Mouse (Mus musculus): ENCODE measurements at regions not wholly inside any gene's neighbourhood (a gene's known extent, or its start where the extent isn't known, plus 50 kb on each side); places are given as distances from the start of the nearest gene placed in this dataset.
A peak's percentile ranks its signal among the peaks of the same experiment; 100 is the strongest.

GRCm38 (mm10) chr1:98748886-98749285, 328.0 kb downstream of the Slco6d1 start:
- no peak overlapping the region for H3K4me3 ChIP-seq (ENCODE audit: low read depth, low read length)
- no peak overlapping the region for H3K9ac ChIP-seq (ENCODE audit: low read length)
- WGBS, result 10% methylated on average over 2 of the region's 2 CpGs
- no peak overlapping the region for H3K4me2 ChIP-seq (ENCODE audit: low read depth, severe bottlenecking)
- H3K27ac ChIP-seq (replicated peaks; ENCODE audit: low read depth, low read length), result no peak overlapping the region
- no peaks in the 10 kb centered on the region for H3K27me3 ChIP-seq (ENCODE audit: control insufficient read depth, insufficient read depth, low read length)
- no peak for ATAC-seq (ENCODE audit: insufficient number of reproducible peaks, low FRiP score, low TSS enrichment, low read depth)
- H3K9me3 ChIP-seq (ENCODE audit: control insufficient read depth, low read length), result no peaks in the 10 kb centered on the region
- peak; percentile 24 for DNase-seq (ENCODE audit: low spot score)
- H3K4me1 ChIP-seq (ENCODE audit: control insufficient read depth, insufficient read depth, low read length), result no peaks in the 10 kb centered on the region
- H3K36me3 ChIP-seq (ENCODE audit: control insufficient read depth, insufficient read depth, low read length), result no peaks in the 10 kb centered on the region

- Histone ChIP-seq H3K27ac (replicated peaks; ENCODE audit: low read depth, low read length) (no peak overlapping the region), H3K4me2 (ENCODE audit: low read depth, severe bottlenecking) (no peak overlapping the region), H3K27me3 (ENCODE audit: control insufficient read depth, insufficient read depth, low read length) (no peaks in the 10 kb centered on the region), H3K9ac (ENCODE audit: low read length) (no peak overlapping the region), H3K9me3 (ENCODE audit: control insufficient read depth, low read length) (no peaks in the 10 kb centered on the region), H3K4me3 (ENCODE audit: low read depth, low read length) (no peak overlapping the region), H3K4me1 (ENCODE audit: control insufficient read depth, insufficient read depth, low read length) (no peaks in the 10 kb centered on the region), H3K36me3 (ENCODE audit: control insufficient read depth, insufficient read depth, low read length) (no peaks in the 10 kb centered on the region)
- WGBS, result 92% methylated on average over 2 of the region's 2 CpGs
- DNase-seq (ENCODE audit: low spot score) (no peak), ATAC-seq (ENCODE audit: insufficient number of reproducible peaks, low FRiP score, low TSS enrichment, low read depth) (no peak)
These were observed 367.6 kb downstream of the Slco6d1 start for GRCm38 (mm10) chr1:98788528-98788927.

- H3K36me3 ChIP-seq (ENCODE audit: control insufficient read depth, insufficient read depth, low read length), result no peaks in the 10 kb centered on the region
- WGBS, result 95% methylated on average over 3 of the region's 3 CpGs
- H3K9ac ChIP-seq (ENCODE audit: low read length), result no peak overlapping the region
- H3K4me1 ChIP-seq (ENCODE audit: control insufficient read depth, insufficient read depth, low read length), result no peaks in the 10 kb centered on the region
- H3K4me3 ChIP-seq (ENCODE audit: low read depth, low read length), result no peak overlapping the region
- H3K9me3 ChIP-seq (ENCODE audit: control insufficient read depth, low read length), result no peaks in the 10 kb centered on the region
- no peak overlapping the region for H3K4me2 ChIP-seq (ENCODE audit: low read depth, severe bottlenecking)
- ATAC-seq (ENCODE audit: insufficient number of reproducible peaks, low FRiP score, low TSS enrichment, low read depth) (no peak), DNase-seq (ENCODE audit: low spot score) (no peak)
- no peak overlapping the region for H3K27ac ChIP-seq (replicated peaks; ENCODE audit: low read depth, low read length)
- no peaks in the 10 kb centered on the region for H3K27me3 ChIP-seq (ENCODE audit: control insufficient read depth, insufficient read depth, low read length)
These were observed 372.4 kb downstream of the Slco6d1 start for GRCm38 (mm10) chr1:98793320-98793719.

DNA sequence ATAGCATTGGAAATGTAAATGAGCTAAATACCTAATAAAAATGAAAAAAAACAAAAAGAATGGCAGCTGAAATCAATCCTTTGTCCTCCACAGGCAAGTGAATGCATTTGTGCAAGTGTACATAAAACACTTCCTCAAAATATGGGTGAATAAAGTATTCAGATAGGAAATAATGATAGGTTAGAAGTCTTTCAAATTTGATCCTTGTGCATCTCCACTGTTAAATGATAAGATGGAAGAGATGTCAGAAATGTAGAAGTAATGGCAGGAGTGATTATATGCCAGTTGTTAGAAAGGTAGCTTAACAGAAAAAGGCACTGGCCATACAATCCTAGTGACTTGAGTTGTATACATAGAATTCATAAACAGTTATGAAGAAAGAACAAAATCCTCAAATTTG, 391.6 kb downstream of the Slco6d1 start:
- no peaks in the 10 kb centered on the region for H3K36me3 ChIP-seq (ENCODE audit: control insufficient read depth, insufficient read depth, low read length)
- no peaks in the 10 kb centered on the region for H3K27me3 ChIP-seq (ENCODE audit: control insufficient read depth, insufficient read depth, low read length)
- no peaks in the 10 kb centered on the region for H3K9me3 ChIP-seq (ENCODE audit: control insufficient read depth, low read length)
- no peak overlapping the region for H3K9ac ChIP-seq (ENCODE audit: low read length)
- H3K4me3 ChIP-seq (ENCODE audit: low read depth, low read length), result no peak overlapping the region
- ATAC-seq (ENCODE audit: insufficient number of reproducible peaks, low FRiP score, low TSS enrichment, low read depth) (no peak), DNase-seq (ENCODE audit: low spot score) (no peak)
- no peak overlapping the region for H3K27ac ChIP-seq (replicated peaks; ENCODE audit: low read depth, low read length)
- no peak overlapping the region for H3K4me2 ChIP-seq (ENCODE audit: low read depth, severe bottlenecking)
- H3K4me1 ChIP-seq (ENCODE audit: control insufficient read depth, insufficient read depth, low read length), result no peaks in the 10 kb centered on the region

DNA sequence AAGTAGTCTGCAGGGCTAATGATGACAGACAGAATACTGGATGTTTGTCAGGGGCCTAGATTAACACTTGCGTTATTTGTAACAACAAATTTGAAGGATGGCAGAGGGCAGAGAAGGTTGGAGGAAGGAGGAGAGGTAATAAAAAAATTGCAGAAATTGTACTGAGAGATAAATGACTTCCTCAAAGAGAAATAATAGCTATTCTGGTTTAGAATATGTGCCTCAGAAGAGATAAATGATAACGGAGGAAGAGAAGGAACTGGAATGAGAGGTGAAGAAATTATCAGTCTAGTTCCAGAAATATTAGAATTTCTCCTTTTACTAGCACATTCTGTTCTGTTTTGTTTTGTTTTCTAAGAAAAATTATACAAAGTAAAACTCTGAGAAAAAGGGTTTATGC, 393.1 kb downstream of the Slco6d1 start:
- no peak for DNase-seq (ENCODE audit: low spot score)
- Histone ChIP-seq H3K9ac (ENCODE audit: low read length) (no peak overlapping the region), H3K27me3 (ENCODE audit: control insufficient read depth, insufficient read depth, low read length) (no peaks in the 10 kb centered on the region), H3K4me2 (ENCODE audit: low read depth, severe bottlenecking) (no peak overlapping the region), H3K4me1 (ENCODE audit: control insufficient read depth, insufficient read depth, low read length) (no peaks in the 10 kb centered on the region), H3K9me3 (ENCODE audit: control insufficient read depth, low read length) (no peaks in the 10 kb centered on the region), H3K27ac (replicated peaks; ENCODE audit: low read depth, low read length) (no peak overlapping the region), H3K36me3 (ENCODE audit: control insufficient read depth, insufficient read depth, low read length) (no peaks in the 10 kb centered on the region), H3K4me3 (ENCODE audit: low read depth, low read length) (no peak overlapping the region)
- ATAC-seq (ENCODE audit: insufficient number of reproducible peaks, low FRiP score, low TSS enrichment, low read depth), result no peak
- WGBS, result 94% methylated on average over 2 of the region's 2 CpGs

- H3K27ac ChIP-seq (replicated peaks; ENCODE audit: low read depth, low read length), result no peak overlapping the region
- WGBS, result 84% methylated on average over 2 of the region's 2 CpGs
- no peaks in the 10 kb centered on the region for H3K4me1 ChIP-seq (ENCODE audit: control insufficient read depth, insufficient read depth, low read length)
- no peak for DNase-seq (ENCODE audit: low spot score)
- no peaks in the 10 kb centered on the region for H3K9me3 ChIP-seq (ENCODE audit: control insufficient read depth, low read length)
- H3K9ac ChIP-seq (ENCODE audit: low read length), result no peak overlapping the region
- H3K27me3 ChIP-seq (ENCODE audit: control insufficient read depth, insufficient read depth, low read length), result no peaks in the 10 kb centered on the region
- H3K4me2 ChIP-seq (ENCODE audit: low read depth, severe bottlenecking), result no peak overlapping the region
- no peak for ATAC-seq (ENCODE audit: insufficient number of reproducible peaks, low FRiP score, low TSS enrichment, low read depth)
- H3K4me3 ChIP-seq (ENCODE audit: low read depth, low read length), result no peak overlapping the region
- no peaks in the 10 kb centered on the region for H3K36me3 ChIP-seq (ENCODE audit: control insufficient read depth, insufficient read depth, low read length)
These were observed 397.2 kb downstream of the Slco6d1 start for GRCm38 (mm10) chr1:98818076-98818475.

- H3K4me1 ChIP-seq (ENCODE audit: control insufficient read depth, insufficient read depth, low read length), result no peaks in the 10 kb centered on the region
- no peaks in the 10 kb centered on the region for H3K36me3 ChIP-seq (ENCODE audit: control insufficient read depth, insufficient read depth, low read length)
- no peaks in the 10 kb centered on the region for H3K27me3 ChIP-seq (ENCODE audit: control insufficient read depth, insufficient read depth, low read length)
- ATAC-seq (ENCODE audit: insufficient number of reproducible peaks, low FRiP score, low TSS enrichment, low read depth), result no peak
- H3K9me3 ChIP-seq (ENCODE audit: control insufficient read depth, low read length), result no peaks in the 10 kb centered on the region
- H3K4me2 ChIP-seq (ENCODE audit: low read depth, severe bottlenecking), result no peak overlapping the region
- no peak for DNase-seq (ENCODE audit: low spot score)
- H3K27ac ChIP-seq (replicated peaks; ENCODE audit: low read depth, low read length), result no peak overlapping the region
- no peak overlapping the region for H3K9ac ChIP-seq (ENCODE audit: low read length)
- WGBS, result 88% methylated on average over 1 of the region's 1 CpGs
- H3K4me3 ChIP-seq (ENCODE audit: low read depth, low read length), result no peak overlapping the region
These were observed 439.3 kb downstream of the Slco6d1 start for GRCm38 (mm10) chr1:98860236-98860635.

- H3K4me3 ChIP-seq (ENCODE audit: low read depth, low read length), result no peak overlapping the region
- H3K4me2 ChIP-seq (ENCODE audit: low read depth, severe bottlenecking), result no peak overlapping the region
- 91% methylated on average over 3 of the region's 3 CpGs for WGBS
- no peak overlapping the region for H3K27ac ChIP-seq (replicated peaks; ENCODE audit: low read depth, low read length)
- H3K9me3 ChIP-seq (ENCODE audit: control insufficient read depth, low read length), result no peaks in the 10 kb centered on the region
- ATAC-seq (ENCODE audit: insufficient number of reproducible peaks, low FRiP score, low TSS enrichment, low read depth) (no peak), DNase-seq (ENCODE audit: low spot score) (no peak)
- no peaks in the 10 kb centered on the region for H3K4me1 ChIP-seq (ENCODE audit: control insufficient read depth, insufficient read depth, low read length)
- no peaks in the 10 kb centered on the region for H3K36me3 ChIP-seq (ENCODE audit: control insufficient read depth, insufficient read depth, low read length)
- no peaks in the 10 kb centered on the region for H3K27me3 ChIP-seq (ENCODE audit: control insufficient read depth, insufficient read depth, low read length)
- no peak overlapping the region for H3K9ac ChIP-seq (ENCODE audit: low read length)
These were observed 485.3 kb downstream of the Slco6d1 start for GRCm38 (mm10) chr1:98906260-98906659.

- Histone ChIP-seq H3K4me3 (ENCODE audit: low read depth, low read length) (no peak overlapping the region), H3K9me3 (ENCODE audit: control insufficient read depth, low read length) (no peaks in the 10 kb centered on the region), H3K4me2 (ENCODE audit: low read depth, severe bottlenecking) (no peak overlapping the region), H3K4me1 (ENCODE audit: control insufficient read depth, insufficient read depth, low read length) (no peaks in the 10 kb centered on the region), H3K9ac (ENCODE audit: low read length) (no peak overlapping the region), H3K27me3 (ENCODE audit: control insufficient read depth, insufficient read depth, low read length) (no peaks in the 10 kb centered on the region), H3K27ac (replicated peaks; ENCODE audit: low read depth, low read length) (no peak overlapping the region), H3K36me3 (ENCODE audit: control insufficient read depth, insufficient read depth, low read length) (no peaks in the 10 kb centered on the region)
- DNase-seq (ENCODE audit: low spot score), result no peak
- WGBS, result 92% methylated on average over 2 of the region's 2 CpGs
- no peak for ATAC-seq (ENCODE audit: insufficient number of reproducible peaks, low FRiP score, low TSS enrichment, low read depth)
These were observed 502.1 kb downstream of the Slco6d1 start for GRCm38 (mm10) chr1:98923043-98923442.

Measured in limb, embryonic 11.5 days (tissue).